ENCODE assay signal across 10 mouse cellular contexts in the genomic region with DNA sequence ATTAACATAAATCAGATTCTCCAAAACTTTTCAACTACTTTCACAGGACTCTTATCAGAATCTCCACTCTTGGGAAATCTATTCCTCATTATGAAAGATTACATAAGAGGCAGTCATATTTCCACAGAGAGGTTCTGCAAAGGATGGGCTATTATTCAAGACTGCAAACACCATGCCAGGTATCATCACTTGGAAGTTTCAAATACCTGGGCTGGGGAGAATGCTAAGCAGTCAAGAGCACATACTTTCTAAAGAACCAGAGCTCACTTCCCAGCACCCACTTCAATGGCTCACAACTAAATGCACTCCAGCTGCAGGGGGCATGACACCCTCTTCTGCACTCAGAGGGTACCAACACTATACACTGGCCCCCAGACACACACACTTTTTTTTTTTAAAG. TPM values are rescaled to one million over a fixed set of nuclear protein-coding genes. Genes with fewer than 3 reads are reported as not detected.
DNase-seq lines count a peak whose midpoint lies in the region; ATAC-seq lines count a peak whose summit lies in the region.
"Had no signal": no experiment of that assay in that cellular context is flagged by ENCODE, and none has a peak within 500 bp of the region (broad histone marks: within the 10 kb centered on the region; RNA-seq: fewer than 3 reads in every experiment).

No protein-coding gene starts in this region.

- no peaks in the 10 kb centered on the region for H3K9me3 ChIP-seq in kidney, embryonic 16.5 days (ENCODE audit: low read length)
- no peaks in the 10 kb centered on the region for H3K9me3 ChIP-seq in embryonic facial prominence, embryonic 10.5 days
- H3K9me3 ChIP-seq in hindbrain, embryonic 11.5 days (ENCODE audit: control insufficient read depth, low read length), result no peaks in the 10 kb centered on the region
- H3K9me3 ChIP-seq in midbrain, embryonic 16.5 days (replicated peaks; ENCODE audit: control insufficient read depth, low read length, poor library complexity, severe bottlenecking), result no peaks in the 10 kb centered on the region

- H3K4me2 ChIP-seq in kidney, embryonic 16.5 days (replicated peaks; ENCODE audit: low read depth, low read length), result peak overlapping the region; percentile 81
- H3K4me2 ChIP-seq in hindbrain, embryonic 11.5 days (replicated peaks; ENCODE audit: low read depth, low read length), result no peak overlapping the region; the same call in 1 of the 2 replicates
- H3K4me2 ChIP-seq in midbrain, embryonic 16.5 days (ENCODE audit: low read length), result peak overlapping the region; percentile 86

- no peak overlapping the region; the same call in 1 of the 2 replicates for H3K4me3 ChIP-seq in kidney, embryonic 16.5 days (ENCODE audit: low read length)
- peak overlapping the region; percentile 95 for H3K4me3 ChIP-seq in embryonic facial prominence, embryonic 10.5 days
- peak overlapping the region; percentile 88; the same call in 1 of the 2 replicates for H3K4me3 ChIP-seq in hindbrain, embryonic 11.5 days (ENCODE audit: low read depth, low read length)
- peak overlapping the region; percentile 98; the same call in 1 of the 2 replicates for H3K4me3 ChIP-seq in midbrain, embryonic 16.5 days (ENCODE audit: low read depth, low read length)

- ATAC-seq in kidney, embryonic 16.5 days (ENCODE audit: low FRiP score, low TSS enrichment), result no peak
- ATAC-seq in hindbrain, embryonic 11.5 days (ENCODE audit: low FRiP score), result no peak
- ATAC-seq in midbrain, embryonic 16.5 days, result no peak

- no peak overlapping the region for H3K9ac ChIP-seq in kidney, embryonic 16.5 days (replicated peaks; ENCODE audit: low read length)
- no peak overlapping the region for H3K9ac ChIP-seq in hindbrain, embryonic 11.5 days (ENCODE audit: low read depth, low read length)
- no peak overlapping the region for H3K9ac ChIP-seq in midbrain, embryonic 16.5 days (ENCODE audit: low read depth, low read length)

- no peak overlapping the region for H3K27ac ChIP-seq in kidney, embryonic 16.5 days (ENCODE audit: low read length)
- H3K27ac ChIP-seq in embryonic facial prominence, embryonic 10.5 days (replicated peaks), result no peak overlapping the region
- no peak overlapping the region for H3K27ac ChIP-seq in hindbrain, embryonic 11.5 days (ENCODE audit: low read depth, low read length)
- no peak overlapping the region for H3K27ac ChIP-seq in midbrain, embryonic 16.5 days (ENCODE audit: low read length)

- DNase-seq in kidney, adult 8-10 months, result no peak
- DNase-seq in embryonic facial prominence, embryonic 10.5 days (ENCODE audit: low spot score), result no peak
- no peak for DNase-seq in hindbrain, embryonic 11.5 days (ENCODE audit: low spot score)
- no peak for DNase-seq in gastrocnemius, postnatal 25 days
- no peak for DNase-seq in urinary bladder, postnatal 4 days (ENCODE audit: low spot score in 2 of 2)
- DNase-seq in adrenal gland, postnatal 4 days (ENCODE audit: low spot score in 2 of 2), result no peak
- DNase-seq: cerebellum, adult 18-20 months; liver had no signal

- no peaks in the 10 kb centered on the region for H3K27me3 ChIP-seq in kidney, embryonic 16.5 days (ENCODE audit: insufficient read depth, low read length)
- H3K27me3 ChIP-seq in embryonic facial prominence, embryonic 10.5 days (replicated peaks; ENCODE audit: low read depth, poor library complexity, severe bottlenecking), result no peaks in the 10 kb centered on the region
- H3K27me3 ChIP-seq in hindbrain, embryonic 11.5 days (ENCODE audit: control insufficient read depth, insufficient read depth, low read length), result no peaks in the 10 kb centered on the region
- no peaks in the 10 kb centered on the region for H3K27me3 ChIP-seq in midbrain, embryonic 16.5 days (ENCODE audit: control insufficient read depth, insufficient read depth, low read depth, low read length)

- H3K36me3 ChIP-seq in kidney, embryonic 16.5 days (ENCODE audit: insufficient read depth, low read length), result no peaks in the 10 kb centered on the region
- peaks cover 13% of the 10 kb centered on the region for H3K36me3 ChIP-seq in embryonic facial prominence, embryonic 10.5 days (replicated peaks)
- no peaks in the 10 kb centered on the region for H3K36me3 ChIP-seq in hindbrain, embryonic 11.5 days (ENCODE audit: control insufficient read depth, insufficient read depth, low read length)
- no peaks in the 10 kb centered on the region for H3K36me3 ChIP-seq in midbrain, embryonic 16.5 days (ENCODE audit: control insufficient read depth, insufficient read depth, low read length)

- H3K4me1 ChIP-seq in kidney, embryonic 16.5 days (ENCODE audit: insufficient read depth, low read length), result peaks cover 20% of the 10 kb centered on the region
- H3K4me1 ChIP-seq in embryonic facial prominence, embryonic 10.5 days, result peaks cover 21% of the 10 kb centered on the region
- H3K4me1 ChIP-seq in hindbrain, embryonic 11.5 days (replicated peaks; ENCODE audit: control insufficient read depth, insufficient read depth, low read length), result no peaks in the 10 kb centered on the region
- H3K4me1 ChIP-seq in midbrain, embryonic 16.5 days (ENCODE audit: control insufficient read depth, insufficient read depth, low read length), result peaks cover 24% of the 10 kb centered on the region

RNA-seq across cellular contexts. Expression of gene Epn2, which starts 2.1 kb away (rescaled TPM):
- polyA plus RNA-seq in kidney, embryonic 16.5 days (2015; fragmentation: Nextera tagmentation; extraction: Ambion mirVana), result 25.0 and 26.9 TPM in 2 replicates
- 24.7 and 25.4 TPM in 2 replicates for polyA plus RNA-seq in embryonic facial prominence, embryonic 10.5 days (2016; fragmentation: Nextera tagmentation; extraction: Ambion mirVana)
- 28.8 and 34.2 TPM in 2 replicates for polyA plus RNA-seq in hindbrain, embryonic 11.5 days (2014; fragmentation: Nextera tagmentation; extraction: Ambion mirVana)
- polyA plus RNA-seq in midbrain, embryonic 16.5 days (2015; fragmentation: Nextera tagmentation; extraction: Ambion mirVana), result 78.0 and 82.3 TPM in 2 replicates
- total RNA-seq in gastrocnemius, postnatal 25 days (2021), result 10 to 100 TPM; 15.0 to 15.5 TPM
- total RNA-seq in adrenal gland, postnatal 4 days (2021), result 10 to 100 TPM; 38.5 to 44.2 TPM
